Mouse (Mus musculus) ES-E14 (cell line): ENCODE measurements around the gene Gm11627.

Experiments
- CHD2 ChIP-seq: IDR thresholded peaks from 2 replicates; pipeline ENCODE4 v1.6.1; 2014; ENCODE audit warnings: mild to moderate bottlenecking, low read depth, low read length, inconsistent platforms
- HCFC1 ChIP-seq: IDR thresholded peaks from 2 replicates; pipeline ENCODE4 v1.6.1; 2012; ENCODE audit warnings: low read length, inconsistent platforms, borderline replicate concordance; ENCODE audit not compliant: insufficient read depth
- MAFK ChIP-seq: IDR thresholded peaks from 2 replicates; pipeline ENCODE4 v1.6.1; 2014; ENCODE audit warnings: mild to moderate bottlenecking, low read depth, low read length, inconsistent platforms; ENCODE audit not compliant: insufficient read depth
- ZC3H11A ChIP-seq: IDR thresholded peaks from 2 replicates; pipeline ENCODE4 v1.6.1; 2012; ENCODE audit warnings: low read depth, mild to moderate bottlenecking, inconsistent platforms, low read length, borderline replicate concordance
- ZNF384 ChIP-seq: IDR thresholded peaks from 2 replicates; pipeline ENCODE4 v1.6.1; 2012; ENCODE audit warnings: low read depth, low read length, inconsistent platforms

- TF ChIP-seq MAFK (no peak), HCFC1 (no peak), ZNF384 (no peak), ZC3H11A (no peak), CHD2 (no peak)
Measured at GRCm38 (mm10) chr11:102610675-102611316, 31.5 kb upstream of the Gm11627 start.
